9 mouse cellular contexts compared by ENCODE assay signal in the genomic region with DNA sequence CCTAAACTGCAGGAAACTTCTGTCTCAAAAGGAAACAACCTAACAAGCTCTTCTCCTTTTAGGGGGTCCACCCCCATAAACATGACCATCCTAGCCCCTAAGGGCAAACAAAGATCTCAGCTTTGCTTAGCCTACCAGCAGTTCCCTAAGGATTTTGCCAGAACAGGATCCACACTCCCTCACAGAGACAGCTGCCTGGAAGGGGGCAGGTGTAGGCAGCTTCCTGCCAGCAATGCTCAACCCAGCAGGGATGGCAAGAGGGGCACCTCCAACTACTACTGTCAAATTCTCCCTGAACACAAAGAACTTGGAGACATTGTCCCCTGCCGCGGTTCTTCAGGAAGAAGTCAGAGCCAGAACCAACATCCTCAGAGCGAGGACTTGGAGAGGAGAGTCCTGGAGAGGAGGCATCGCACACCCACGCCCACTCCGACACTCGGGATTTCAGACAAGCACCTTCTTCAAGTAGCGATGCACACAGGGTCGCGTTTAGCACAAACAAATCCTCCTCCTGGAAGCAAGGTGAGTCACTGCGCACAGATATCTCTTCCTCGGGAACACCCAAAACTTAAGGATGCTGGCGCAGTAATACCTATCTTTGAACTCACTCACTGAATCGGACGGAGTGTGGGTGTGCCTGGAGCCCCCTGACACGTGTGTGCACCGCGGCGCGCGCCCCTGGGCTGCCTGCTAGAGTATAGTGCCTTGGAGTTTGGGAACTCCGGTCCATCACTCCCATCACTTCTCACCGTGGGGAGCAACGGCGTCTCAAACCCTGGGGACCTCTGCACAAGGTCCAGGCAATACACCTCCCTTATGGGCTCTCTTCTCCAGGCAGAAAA. TPM values are rescaled to one million over a fixed set of nuclear protein-coding genes. Genes with fewer than 3 reads are reported as not detected.
A peak's percentile ranks its signal among the peaks of the same experiment; 100 is the strongest.
DNase-seq lines count a peak whose midpoint lies in the region; ATAC-seq lines count a peak whose summit lies in the region.
"Had no signal": no experiment of that assay in that cellular context is flagged by ENCODE, and none has a peak within 500 bp of the region (broad histone marks: within the 10 kb centered on the region; RNA-seq: fewer than 3 reads in every experiment).

No protein-coding gene starts in this region.

- under 1% methylated on average over 25 of the region's 25 CpGs for WGBS in lung, embryonic 15.5 days
- WGBS in hindbrain, embryonic 11.5 days, result 2% methylated on average over 25 of the region's 25 CpGs
- WGBS in midbrain, embryonic 11.5 days, result under 1% methylated on average over 25 of the region's 25 CpGs

- DNase-seq in lung, adult 18-20 months, result no peak
- DNase-seq in embryo, embryonic 10 days (ENCODE audit: low spot score), result peak; percentile 43
- DNase-seq in hindbrain, embryonic 11.5 days (ENCODE audit: low spot score), result peak; percentile 51
- DNase-seq in midbrain, embryonic 11.5 days (ENCODE audit: low spot score, missing footprints), result peak; percentile 88
- no peak for DNase-seq in layer of hippocampus, postnatal 14 days (ENCODE audit: low spot score in 2 of 2)
- DNase-seq in MN1 (ENCODE audit: low spot score), result no peak

- no peaks in the 10 kb centered on the region for H3K36me3 ChIP-seq in lung, embryonic 15.5 days
- no peaks in the 10 kb centered on the region for H3K36me3 ChIP-seq in hindbrain, embryonic 11.5 days (ENCODE audit: control insufficient read depth, insufficient read depth, low read length)
- no peaks in the 10 kb centered on the region for H3K36me3 ChIP-seq in midbrain, embryonic 11.5 days (ENCODE audit: control insufficient read depth, insufficient read depth, low read length)

- no peaks in the 10 kb centered on the region for H3K9me3 ChIP-seq in lung, embryonic 15.5 days
- H3K9me3 ChIP-seq in hindbrain, embryonic 11.5 days (ENCODE audit: control insufficient read depth, low read length), result no peaks in the 10 kb centered on the region
- H3K9me3 ChIP-seq in midbrain, embryonic 11.5 days (ENCODE audit: control insufficient read depth, low read length), result peaks cover 2% of the 10 kb centered on the region; the same call in 1 of the 2 replicates

- peak overlapping the region; percentile 89 for H3K4me2 ChIP-seq in lung, embryonic 15.5 days
- H3K4me2 ChIP-seq in hindbrain, embryonic 11.5 days (replicated peaks; ENCODE audit: low read depth, low read length), result peak overlapping the region; percentile 98
- peak overlapping the region; percentile 99 for H3K4me2 ChIP-seq in midbrain, embryonic 11.5 days

- peaks cover 39% of the 10 kb centered on the region for H3K4me1 ChIP-seq in lung, embryonic 15.5 days
- peaks cover 2% of the 10 kb centered on the region for H3K4me1 ChIP-seq in hindbrain, embryonic 11.5 days (replicated peaks; ENCODE audit: control insufficient read depth, insufficient read depth, low read length)
- H3K4me1 ChIP-seq in midbrain, embryonic 11.5 days (ENCODE audit: control insufficient read depth, insufficient read depth, low read length), result peaks cover 13% of the 10 kb centered on the region

- peak overlapping the region; percentile 85 for H3K27ac ChIP-seq in lung, embryonic 15.5 days
- no peak overlapping the region for H3K27ac ChIP-seq in hindbrain, embryonic 11.5 days (ENCODE audit: low read depth, low read length)
- no peak overlapping the region for H3K27ac ChIP-seq in midbrain, embryonic 11.5 days (ENCODE audit: low read depth, low read length)

- peak; percentile 25; the same call in 1 of the 2 replicates for ATAC-seq in lung, embryonic 15.5 days (ENCODE audit: borderline replicate concordance, extremely low read depth, low FRiP score, low TSS enrichment)
- ATAC-seq in hindbrain, embryonic 11.5 days (ENCODE audit: low FRiP score), result peak; percentile 53
- ATAC-seq in midbrain, embryonic 11.5 days (ENCODE audit: low FRiP score), result peak; percentile 43
- no peak for ATAC-seq in megakaryocyte-erythroid progenitor cell, adult 5-6 weeks (replicated peaks; ENCODE audit: low FRiP score, low TSS enrichment, poor library complexity, severe bottlenecking)

- peaks cover 14% of the 10 kb centered on the region; the same call in 1 of the 2 replicates for H3K27me3 ChIP-seq in lung, embryonic 15.5 days
- H3K27me3 ChIP-seq in hindbrain, embryonic 11.5 days (ENCODE audit: control insufficient read depth, insufficient read depth, low read length), result peaks cover 33% of the 10 kb centered on the region
- peaks cover 47% of the 10 kb centered on the region for H3K27me3 ChIP-seq in midbrain, embryonic 11.5 days (ENCODE audit: control insufficient read depth, insufficient read depth, low read length)

- peak overlapping the region; percentile 58 for H3K9ac ChIP-seq in lung, embryonic 15.5 days
- H3K9ac ChIP-seq in hindbrain, embryonic 11.5 days (ENCODE audit: low read depth, low read length), result peak overlapping the region; percentile 63; the same call in 1 of the 2 replicates
- H3K9ac ChIP-seq in midbrain, embryonic 11.5 days (ENCODE audit: low read length), result peak overlapping the region; percentile 60

- peak overlapping the region; percentile 62 for H3K4me3 ChIP-seq in lung, embryonic 15.5 days
- peak overlapping the region; percentile 64 for H3K4me3 ChIP-seq in hindbrain, embryonic 11.5 days (ENCODE audit: low read depth, low read length)
- peak overlapping the region; percentile 64 for H3K4me3 ChIP-seq in midbrain, embryonic 11.5 days (ENCODE audit: low read depth, low read length)

RNA-seq across cellular contexts. Expression of gene Tead4, which starts 1.1 kb away (rescaled TPM):
- polyA plus RNA-seq in lung, embryonic 15.5 days (2015; fragmentation: Nextera tagmentation; extraction: Ambion mirVana), result 5.1 and 5.6 TPM in 2 replicates
- polyA plus RNA-seq in hindbrain, embryonic 11.5 days (2014; fragmentation: Nextera tagmentation; extraction: Ambion mirVana), result 1.4 and 1.7 TPM in 2 replicates
- polyA plus RNA-seq in midbrain, embryonic 11.5 days (2014; fragmentation: Nextera tagmentation; extraction: Ambion mirVana), result 0.39 and 1.7 TPM in 2 replicates
- total RNA-seq in megakaryocyte-erythroid progenitor cell, adult 5-6 weeks (2014; fragmentation: Nextera tagmentation), result not detected in 2 replicates
- total RNA-seq in megakaryocyte-erythroid progenitor cell, adult 5-6 weeks (2017), result 0.72 TPM in 1 of 2 replicates, not detected in the other
- total RNA-seq in layer of hippocampus, postnatal 14 days (2021), result under 1 TPM; 0.62 to 0.98 TPM
- total RNA-seq: neutrophil, adult 5-6 weeks had no signal

RNA-seq across cellular contexts. Expression of gene Tulp3, which starts 56.1 kb away (rescaled TPM):
- 16.6 and 21.6 TPM in 2 replicates for polyA plus RNA-seq in lung, embryonic 15.5 days (2015; fragmentation: Nextera tagmentation; extraction: Ambion mirVana)
- 15.7 and 23.4 TPM in 2 replicates for polyA plus RNA-seq in hindbrain, embryonic 11.5 days (2014; fragmentation: Nextera tagmentation; extraction: Ambion mirVana)
- polyA plus RNA-seq in midbrain, embryonic 11.5 days (2014; fragmentation: Nextera tagmentation; extraction: Ambion mirVana), result 14.5 and 15.5 TPM in 2 replicates
- total RNA-seq in megakaryocyte-erythroid progenitor cell, adult 5-6 weeks (2014; fragmentation: Nextera tagmentation), result 0.33 and 2.6 TPM in 2 replicates
- total RNA-seq in megakaryocyte-erythroid progenitor cell, adult 5-6 weeks (2017), result 0.47 and 8.3 TPM in 2 replicates
- total RNA-seq in layer of hippocampus, postnatal 14 days (2021), result 10 to 100 TPM; 21.7 to 23.3 TPM

Comparison
In these comparisons a context has a peak if more than half of its experiments do, and no peak if none do; other contexts are left out.
1. DNase-seq: peak in embryo, embryonic 10 days (single experiment), hindbrain, embryonic 11.5 days (single experiment) and midbrain, embryonic 11.5 days (single experiment); none in lung, adult 18-20 months (0 of 2), layer of hippocampus, postnatal 14 days (0 of 2) and MN1 (single experiment).
2. Peak in every context shown above with its lines, with median percentiles within 50 percentile points of each other: H3K4me2 ChIP-seq, H3K4me3 ChIP-seq and H3K9ac ChIP-seq.